18 mouse cellular contexts compared by ENCODE assay signal in genomic region chr2:33455350-33455749, GRCm38 (mm10).
"Had no signal": no experiment of that assay in that cellular context is flagged by ENCODE, and none has a peak within 500 bp of the region (broad histone marks: within the 10 kb centered on the region; RNA-seq: fewer than 3 reads in every experiment).

No protein-coding gene starts in this region.

- H3K4me3 ChIP-seq: midbrain, embryonic 10.5 days; midbrain, embryonic 12.5 days; myocyte; neural tube, embryonic 13.5 days; neural tube, embryonic 15.5 days had no signal

- H3K27me3 ChIP-seq: midbrain, embryonic 12.5 days; neural tube, embryonic 13.5 days; neural tube, embryonic 15.5 days had no signal

- DNase-seq: lung, adult 18-20 months; lung, embryonic 14.5 days; lung, postnatal 10 days; lung, postnatal 4 days; midbrain, embryonic 14.5 days; retina, postnatal 1 day; right cerebral cortex, adult 18-20 months; right cerebral cortex, postnatal 25 days; right cerebral cortex, postnatal 4 days; spleen, adult 18-20 months; thymus, adult 18-20 months; thymus, postnatal 14 days; thymus, postnatal 36 days had no signal

- H3K27ac ChIP-seq: midbrain, embryonic 10.5 days; midbrain, embryonic 12.5 days; neural tube, embryonic 13.5 days; neural tube, embryonic 15.5 days had no signal

- H3K9me3 ChIP-seq: midbrain, embryonic 10.5 days; midbrain, embryonic 12.5 days; neural tube, embryonic 13.5 days; neural tube, embryonic 15.5 days had no signal

- H3K4me1 ChIP-seq: midbrain, embryonic 12.5 days; neural tube, embryonic 15.5 days had no signal
